Mouse (Mus musculus): ENCODE measurements around the gene Alkbh5.

- TF ChIP-seq EP300 (IDR thresholded peaks at IDR 0.05; ENCODE audit: low read depth), result no peak
- no peak for TF ChIP-seq CTCF (IDR thresholded peaks at IDR 0.05; ENCODE audit: low read depth)
Observed at GRCm38 (mm10) chr11:60541831-60542230, 5.7 kb downstream of the Alkbh5 start.
